Mouse (Mus musculus) T-helper 17 cell (primary cell): ENCODE measurements around the gene Smok3c.
"Not testable (repeated sequence)": the region's sequence is repeated elsewhere in the genome, so short reads cannot be mapped to it uniquely, and the experiment has no call there.

Experiments
- in situ Hi-C, 2 experiments: fragments of 300-600 bp; cut with MboI, MseI; formaldehyde crosslinking; loops; 1 replicate in 1 of 2; 2 replicates in 1 of 2; pipeline ENCODE4 v1.15.1; 2025; ENCODE audit warnings: high pct_unique_total_duplicates in 2 of 2

Gene Smok3c

DNA sequence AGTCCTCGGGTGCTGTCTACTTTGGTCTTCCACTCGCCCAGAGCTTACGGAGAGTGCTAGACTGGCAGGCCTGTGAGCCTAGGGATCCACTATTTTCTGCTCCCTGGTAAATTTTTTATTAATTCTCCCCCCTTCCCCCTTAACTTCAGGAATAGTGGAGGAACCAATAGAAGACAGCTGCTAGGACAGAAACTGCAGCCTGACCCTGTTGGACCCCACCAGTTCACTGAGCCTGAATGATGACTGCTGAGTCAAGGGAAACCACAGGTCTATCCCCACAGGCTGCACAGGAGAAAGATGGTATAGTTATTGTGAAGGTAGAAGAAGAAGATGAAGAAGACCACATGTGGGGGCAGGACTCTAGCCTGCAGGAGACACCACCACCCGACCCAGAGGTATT, 39.8 kb downstream of the Smok3c start:
- in situ Hi-C loops = no loop called here

DNA sequence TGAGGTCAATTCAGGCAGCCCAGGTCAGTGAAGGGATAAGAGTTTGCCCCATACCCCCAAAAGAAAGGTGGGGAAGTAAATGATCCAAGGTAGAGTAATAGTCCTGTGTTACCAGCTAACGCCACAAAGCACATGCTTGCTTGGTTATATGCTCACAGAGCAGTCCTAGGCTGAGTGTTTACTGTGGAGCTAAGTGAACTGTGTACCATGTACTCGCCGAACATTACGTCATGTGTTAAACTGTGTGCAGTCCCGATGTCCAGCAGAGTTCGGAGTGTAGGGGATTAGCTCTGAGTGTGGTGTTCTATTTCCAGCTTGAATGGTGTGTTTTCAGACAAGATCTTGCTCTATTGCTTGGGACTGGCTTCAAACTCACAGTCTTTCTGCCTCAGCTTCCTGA, 41.5 kb downstream of the Smok3c start:
- in situ Hi-C loops = no loop called here

DNA sequence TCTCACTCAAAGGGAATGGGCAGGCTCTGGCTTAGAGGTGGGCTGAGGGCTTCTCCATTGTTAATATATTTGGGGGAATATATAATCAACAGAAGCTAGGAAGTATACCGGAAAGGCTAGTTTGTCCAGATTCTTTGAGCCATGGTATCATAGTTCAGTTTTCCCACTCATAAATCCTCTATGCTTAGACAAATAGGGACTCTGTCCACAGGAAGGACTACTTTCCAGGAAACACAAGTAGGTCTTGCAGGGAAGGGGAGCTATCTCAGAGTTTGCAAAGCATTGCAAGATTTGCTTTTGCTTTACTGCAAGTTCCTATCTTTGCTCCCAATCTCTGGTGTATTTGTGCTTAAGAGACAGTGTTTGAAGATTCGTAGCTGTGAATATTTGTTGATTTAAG, 52.0 kb downstream of the Smok3c start:
- in situ Hi-C loops = no loop called here

DNA sequence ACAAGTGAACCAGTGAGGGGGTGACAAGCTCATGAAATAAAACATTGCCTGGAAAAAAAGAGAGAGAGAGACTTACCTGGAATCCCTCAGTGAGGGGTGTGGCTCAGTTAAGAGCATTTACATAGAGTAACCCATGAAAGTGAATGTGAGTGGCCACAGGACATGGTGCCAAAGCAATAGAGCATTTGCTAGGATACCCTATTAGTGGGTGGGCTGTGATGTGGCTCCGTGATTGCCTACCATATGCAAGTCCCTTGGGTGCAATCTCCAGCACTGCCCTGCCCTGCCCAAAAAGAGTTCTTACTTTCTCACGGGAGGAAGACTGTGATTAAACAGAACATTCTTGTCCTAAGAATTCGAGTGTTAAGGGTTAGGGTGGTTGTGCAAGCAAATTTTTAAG, 54.1 kb downstream of the Smok3c start:
- in situ Hi-C loops = no loop called here

DNA sequence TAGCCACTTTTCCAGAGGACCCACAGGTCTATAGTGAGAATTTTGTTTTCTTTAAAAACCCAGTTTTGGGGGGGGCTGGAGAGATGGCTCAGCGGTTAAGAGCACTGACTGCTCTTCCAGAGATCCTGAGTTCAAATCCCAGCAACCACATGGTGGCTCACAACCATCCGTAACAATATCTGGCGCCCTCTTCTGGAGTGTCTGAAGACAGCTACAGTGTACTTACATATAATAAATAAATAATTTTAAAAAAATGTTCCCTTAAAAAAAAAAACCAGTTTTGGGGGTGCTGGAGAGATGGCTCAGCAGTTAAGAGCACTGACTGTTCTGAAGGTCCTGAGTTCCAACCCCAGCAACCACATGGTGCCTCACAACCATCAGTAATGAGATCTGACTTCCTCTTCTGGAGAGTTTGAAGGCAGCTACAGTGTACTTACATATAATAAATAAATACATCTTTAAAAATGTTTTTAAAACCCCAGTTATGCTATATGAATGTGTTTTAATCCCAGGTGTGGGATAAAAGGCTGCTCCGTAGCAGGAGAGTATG, 56.9 kb downstream of the Smok3c start:
- in situ Hi-C loops = not testable (repeated sequence)
